ENCODE assay signal across 18 mouse cellular contexts in genomic region chr8:124888385-124888784, GRCm38 (mm10). TPM values are rescaled to one million over a fixed set of nuclear protein-coding genes. Genes with fewer than 3 reads are reported as not detected.
A peak's percentile ranks its signal among the peaks of the same experiment; 100 is the strongest.
DNase-seq lines count a peak whose midpoint lies in the region; ATAC-seq and TF ChIP-seq lines count a peak whose summit lies in the region.
"Had no signal": no experiment of that assay in that cellular context is flagged by ENCODE, and none has a peak within 500 bp of the region (broad histone marks: within the 10 kb centered on the region; RNA-seq: fewer than 3 reads in every experiment).

No protein-coding gene starts in this region.

- no peak overlapping the region for H3K4me3 ChIP-seq in cerebellum, adult 2 months (replicated peaks; ENCODE audit: insufficient read depth, low read depth, low read length)
- H3K4me3 ChIP-seq in layer of hippocampus, adult 2 months, result no peak overlapping the region
- H3K4me3 ChIP-seq in stomach, postnatal 0 days (ENCODE audit: low read depth, low read length), result no peak overlapping the region
- H3K4me3 ChIP-seq: erythroblast, embryonic 14.5 days; forebrain, embryonic 15.5 days; hindbrain, embryonic 13.5 days; liver, embryonic 13.5 days had no signal

- no peaks in the 10 kb centered on the region for H3K4me1 ChIP-seq in cerebellum, adult 2 months (ENCODE audit: control insufficient read depth, insufficient read depth, low read length)
- H3K4me1 ChIP-seq in stomach, postnatal 0 days (replicated peaks; ENCODE audit: control insufficient read depth, insufficient read depth), result no peaks in the 10 kb centered on the region
- H3K4me1 ChIP-seq: forebrain, embryonic 15.5 days had no signal

- no peak for DNase-seq in cerebellum, adult 2 months
- no peak for DNase-seq in cerebellum, adult 8-10 months
- no peak for DNase-seq in layer of hippocampus, adult 2 months (ENCODE audit: low spot score in 2 of 2)
- no peak for DNase-seq in layer of hippocampus, adult 8-10 months (ENCODE audit: low spot score in 2 of 2)
- DNase-seq in thymus, postnatal 4 days, result peak; percentile 38
- no peak for DNase-seq in thymus, postnatal 10 days (ENCODE audit: low spot score in 2 of 2)
- DNase-seq in stomach, postnatal 0 days (ENCODE audit: low spot score), result no peak
- DNase-seq in layer of hippocampus, postnatal 36 days, result no peak
- DNase-seq: adrenal gland, postnatal 14 days; cerebellum, adult 18-20 months; gastrocnemius, postnatal 10 days; heart, adult 18-20 months; kidney, adult 11 months; kidney, postnatal 36 days; liver, embryonic 13.5 days had no signal

- H3K9me3 ChIP-seq in stomach, postnatal 0 days (ENCODE audit: control insufficient read depth, low read length), result no peaks in the 10 kb centered on the region
- H3K9me3 ChIP-seq: forebrain, embryonic 15.5 days; hindbrain, embryonic 13.5 days had no signal

- peaks cover 34% of the 10 kb centered on the region for H3K36me3 ChIP-seq in stomach, postnatal 0 days (ENCODE audit: control insufficient read depth, insufficient read depth, low read length)

- TF ChIP-seq POLR2A in cerebellum, adult 2 months (IDR thresholded peaks at IDR 0.05; ENCODE audit: borderline replicate concordance, insufficient read depth, low read length), result no peak

- H3K9ac ChIP-seq in stomach, postnatal 0 days (ENCODE audit: low read length), result no peak overlapping the region
- H3K9ac ChIP-seq: forebrain, embryonic 15.5 days; hindbrain, embryonic 13.5 days; liver, embryonic 13.5 days had no signal

- no peak overlapping the region for H3K27ac ChIP-seq in cerebellum, adult 2 months (ENCODE audit: insufficient read depth, low read length)
- H3K27ac ChIP-seq in layer of hippocampus, adult 2 months, result no peak overlapping the region
- no peak overlapping the region for H3K27ac ChIP-seq in stomach, postnatal 0 days (replicated peaks)
- H3K27ac ChIP-seq: forebrain, embryonic 15.5 days; hindbrain, embryonic 13.5 days; liver, embryonic 13.5 days had no signal

- TF ChIP-seq EP300 in stomach, postnatal 0 days (optimal IDR thresholded peaks at IDR 0.05), result no peak

- TF ChIP-seq CTCF in cerebellum, adult 2 months (IDR thresholded peaks at IDR 0.05; ENCODE audit: borderline replicate concordance, insufficient read depth, low read depth, low read length), result 0 out of 2 replicates have a peak, but pooled peaks have one; percentile 18
- peak; percentile 56 for TF ChIP-seq CTCF in layer of hippocampus, adult 2 months (conservative IDR thresholded peaks at IDR 0.05)
- TF ChIP-seq CTCF in stomach, postnatal 0 days (IDR thresholded peaks at IDR 0.05; ENCODE audit: low read depth), result peak; percentile 34

- no peak for ATAC-seq in stomach, postnatal 0 days (ENCODE audit: low FRiP score, low TSS enrichment)
- ATAC-seq: forebrain, embryonic 15.5 days had no signal

- WGBS in cerebellum, adult 2 months, result 98% methylated on average over 5 of the region's 5 CpGs
- 96% methylated on average over 5 of the region's 5 CpGs for WGBS in stomach, postnatal 0 days

- no peak overlapping the region for H3K4me2 ChIP-seq in stomach, postnatal 0 days (replicated peaks; ENCODE audit: low read depth)
- H3K4me2 ChIP-seq: forebrain, embryonic 15.5 days; hindbrain, embryonic 13.5 days; liver, embryonic 13.5 days had no signal

- no peaks in the 10 kb centered on the region for H3K27me3 ChIP-seq in cerebellum, adult 2 months (ENCODE audit: control insufficient read depth, insufficient read depth, low read length)
- no peaks in the 10 kb centered on the region for H3K27me3 ChIP-seq in stomach, postnatal 0 days (ENCODE audit: control insufficient read depth, insufficient read depth, low read length)
- H3K27me3 ChIP-seq: forebrain, embryonic 15.5 days; hindbrain, embryonic 13.5 days; liver, embryonic 13.5 days had no signal

RNA-seq across cellular contexts. Expression of gene Exoc8, which starts 9.1 kb away (rescaled TPM):
- 16.2 and 18.2 TPM in 2 replicates for polyA plus RNA-seq in cerebellum, adult 2 months (2012; rRNA removed)
- 10 to 100 TPM; 35.6 TPM for total RNA-seq in layer of hippocampus, adult 2 months (2021)
- total RNA-seq in layer of hippocampus, adult 8-10 months (2022), result 10 to 100 TPM; 33.0 to 34.5 (median 33.3) TPM
- polyA plus RNA-seq in stomach, postnatal 0 days (2015; fragmentation: Nextera tagmentation; extraction: Ambion mirVana), result 4.9 and 5.9 TPM in 2 replicates
- total RNA-seq in layer of hippocampus, postnatal 36 days (2021), result 10 to 100 TPM; 36.6 to 36.8 TPM

RNA-seq across cellular contexts. Expression of gene Sprtn, which starts 9.3 kb away (rescaled TPM):
- polyA plus RNA-seq in cerebellum, adult 2 months (2012; rRNA removed), result 18.5 and 19.5 TPM in 2 replicates
- total RNA-seq in layer of hippocampus, adult 2 months (2021), result 10 to 100 TPM; 16.8 to 17.6 TPM
- total RNA-seq in layer of hippocampus, adult 8-10 months (2022), result 10 to 100 TPM; 13.2 to 16.5 (median 15.3) TPM
- 4.9 and 5.0 TPM in 2 replicates for polyA plus RNA-seq in stomach, postnatal 0 days (2015; fragmentation: Nextera tagmentation; extraction: Ambion mirVana)
- 10 to 100 TPM; 14.4 to 16.1 TPM for total RNA-seq in layer of hippocampus, postnatal 36 days (2021)

RNA-seq across cellular contexts. Expression of gene 2810004N23Rik, which starts 25.5 kb away (rescaled TPM):
- polyA plus RNA-seq in cerebellum, adult 2 months (2012; rRNA removed), result 15.0 and 15.7 TPM in 2 replicates
- total RNA-seq in layer of hippocampus, adult 2 months (2021), result 10 to 100 TPM; 21.8 to 24.8 TPM
- total RNA-seq in layer of hippocampus, adult 8-10 months (2022), result 10 to 100 TPM; 18.2 to 23.4 (median 21.0) TPM
- polyA plus RNA-seq in stomach, postnatal 0 days (2015; fragmentation: Nextera tagmentation; extraction: Ambion mirVana), result 20.2 and 21.3 TPM in 2 replicates
- 10 to 100 TPM; 23.3 to 26.1 TPM for total RNA-seq in layer of hippocampus, postnatal 36 days (2021)

RNA-seq across cellular contexts. Expression of gene Gnpat, which starts 25.6 kb away (rescaled TPM):
- 98.3 and 100 TPM in 2 replicates for polyA plus RNA-seq in cerebellum, adult 2 months (2012; rRNA removed)
- 10 to 100 TPM; 64.3 to 68.0 TPM for total RNA-seq in layer of hippocampus, adult 2 months (2021)
- total RNA-seq in layer of hippocampus, adult 8-10 months (2022), result 10 to 100 TPM; 55.9 to 63.9 (median 62.1) TPM
- 41.1 and 41.4 TPM in 2 replicates for polyA plus RNA-seq in stomach, postnatal 0 days (2015; fragmentation: Nextera tagmentation; extraction: Ambion mirVana)
- 10 to 100 TPM; 55.6 to 68.3 TPM for total RNA-seq in layer of hippocampus, postnatal 36 days (2021)
